Mouse (Mus musculus): Measurements from ENCODE around the gene Cct5.
"Not testable (repeated sequence)": the region's sequence is repeated elsewhere in the genome, so short reads cannot be mapped to it uniquely, and the experiment has no call there.

Gene Cct5

GRCm38 (mm10) chr15:31601279-31601645 is 342 bp downstream of the Cct5 start:
- no peak for DNase-seq (ENCODE audit: extremely low spot score, low spot score)

- DNase-seq (ENCODE audit: extremely low spot score, low spot score) = no peak
Measured at GRCm38 (mm10) chr15:31599834-31600233, 1.8 kb downstream of the Cct5 start.

- no peak for DNase-seq (ENCODE audit: extremely low spot score, low spot score)
Measured at GRCm38 (mm10) chr15:31595651-31596050, 6.0 kb downstream of the Cct5 start.

- DNase-seq (ENCODE audit: extremely low spot score, low spot score) = no peak
Measured at GRCm38 (mm10) chr15:31594260-31594659, 7.3 kb downstream of the Cct5 start.

DNA sequence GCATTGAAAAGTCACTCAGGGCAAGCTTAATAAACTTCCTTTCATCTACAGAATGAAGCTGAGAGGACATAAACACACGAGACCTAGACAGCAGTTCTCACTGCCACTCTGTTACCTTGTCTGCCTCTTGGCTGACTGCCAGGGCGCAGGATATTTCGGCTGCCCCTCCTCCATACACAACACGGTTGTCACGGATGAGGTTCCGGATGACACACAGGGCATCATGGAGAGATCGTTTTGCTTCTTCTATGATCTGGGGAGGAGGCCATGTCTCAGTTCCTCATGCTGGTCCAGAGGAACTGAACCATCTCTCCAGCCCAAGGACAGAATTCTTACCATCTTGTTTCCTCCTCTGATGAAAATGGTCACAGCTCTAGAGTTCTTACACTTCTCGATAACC is 9.1 kb downstream of the Cct5 start:
- no peak for DNase-seq (ENCODE audit: extremely low spot score, low spot score)

DNA sequence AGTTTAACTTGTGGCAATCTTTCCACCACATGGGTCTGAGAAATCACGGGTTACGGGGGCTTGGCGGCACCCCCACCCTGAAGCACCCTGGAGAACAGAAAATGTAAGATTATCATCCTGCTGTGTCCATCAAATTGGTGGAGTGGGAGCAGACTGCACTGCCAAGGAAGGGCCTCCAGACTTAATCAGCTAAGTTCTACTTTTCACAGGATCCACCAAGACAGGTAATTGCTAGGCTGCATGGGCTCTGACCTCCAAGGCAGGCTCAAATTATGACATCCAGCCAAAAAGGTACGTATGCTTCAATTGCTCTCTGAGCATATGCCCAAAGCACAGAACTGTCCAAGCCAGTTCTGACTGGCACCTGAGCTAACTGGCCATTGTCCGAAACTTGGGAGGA is 11.4 kb downstream of the Cct5 start:
- no peak for DNase-seq (ENCODE audit: extremely low spot score, low spot score)

DNA sequence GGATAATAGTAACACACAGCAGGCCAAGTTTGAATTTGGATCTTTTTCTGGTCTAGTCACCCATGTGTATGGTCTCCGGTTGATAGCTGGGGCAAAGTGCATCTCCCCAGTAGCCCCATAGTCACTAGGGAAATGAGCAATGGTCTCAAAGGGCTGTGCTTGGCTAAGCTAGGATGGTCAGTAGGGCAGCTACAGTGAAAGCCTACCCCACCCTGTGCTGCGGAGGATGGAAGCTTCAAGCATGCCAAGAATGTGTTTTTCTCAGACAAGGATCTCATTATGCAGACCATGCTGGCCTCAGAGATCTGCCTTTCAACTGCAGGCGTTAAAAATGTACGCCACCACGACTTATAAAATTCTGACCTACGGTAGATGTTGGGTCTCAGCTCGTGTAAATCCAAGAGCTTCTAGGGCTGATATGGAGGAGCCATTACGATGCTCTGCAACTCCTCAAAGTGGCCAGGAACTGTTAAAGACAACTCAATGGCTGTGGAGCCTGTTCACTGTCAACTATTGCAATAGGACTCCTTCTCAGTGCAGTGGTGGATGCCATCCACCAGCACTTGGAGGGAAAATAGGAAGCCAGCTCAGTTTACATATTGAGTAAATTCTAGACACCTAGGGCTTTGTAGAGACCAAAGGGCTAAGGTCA is 12.5 kb downstream of the Cct5 start:
- no peak for DNase-seq (ENCODE audit: extremely low spot score, low spot score)

DNA sequence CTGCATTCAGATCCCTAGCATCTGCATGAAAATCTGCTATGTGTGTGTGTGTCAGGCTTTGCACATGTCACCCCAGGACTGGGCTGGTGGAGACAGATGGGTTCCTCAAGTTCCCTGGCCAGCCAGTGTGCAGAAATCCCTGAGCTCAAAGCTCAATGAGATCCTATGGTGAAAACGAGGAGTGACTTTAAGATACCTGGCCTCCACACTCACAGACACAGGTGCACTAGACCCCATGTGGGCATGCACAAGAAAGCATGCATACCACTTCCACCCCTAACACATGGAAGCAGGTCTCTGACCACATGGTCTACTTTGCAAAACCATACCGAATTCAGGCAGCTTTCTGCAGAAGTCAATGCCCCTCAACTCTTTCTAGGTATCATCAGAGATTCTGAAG is 13.8 kb downstream of the Cct5 start:
- DNase-seq (ENCODE audit: extremely low spot score, low spot score) = no peak

- peak; percentile 91 for DNase-seq (ENCODE audit: extremely low spot score, low spot score)
Measured at GRCm38 (mm10) chr15:31586519-31586918, 15.1 kb downstream of the Cct5 start.

- no peak for DNase-seq (ENCODE audit: extremely low spot score, low spot score)
Measured at GRCm38 (mm10) chr15:31586088-31586487, 15.5 kb downstream of the Cct5 start.

GRCm38 (mm10) chr15:31585238-31585637 is 16.4 kb downstream of the Cct5 start:
- DNase-seq (ENCODE audit: extremely low spot score, low spot score) = no peak

DNA sequence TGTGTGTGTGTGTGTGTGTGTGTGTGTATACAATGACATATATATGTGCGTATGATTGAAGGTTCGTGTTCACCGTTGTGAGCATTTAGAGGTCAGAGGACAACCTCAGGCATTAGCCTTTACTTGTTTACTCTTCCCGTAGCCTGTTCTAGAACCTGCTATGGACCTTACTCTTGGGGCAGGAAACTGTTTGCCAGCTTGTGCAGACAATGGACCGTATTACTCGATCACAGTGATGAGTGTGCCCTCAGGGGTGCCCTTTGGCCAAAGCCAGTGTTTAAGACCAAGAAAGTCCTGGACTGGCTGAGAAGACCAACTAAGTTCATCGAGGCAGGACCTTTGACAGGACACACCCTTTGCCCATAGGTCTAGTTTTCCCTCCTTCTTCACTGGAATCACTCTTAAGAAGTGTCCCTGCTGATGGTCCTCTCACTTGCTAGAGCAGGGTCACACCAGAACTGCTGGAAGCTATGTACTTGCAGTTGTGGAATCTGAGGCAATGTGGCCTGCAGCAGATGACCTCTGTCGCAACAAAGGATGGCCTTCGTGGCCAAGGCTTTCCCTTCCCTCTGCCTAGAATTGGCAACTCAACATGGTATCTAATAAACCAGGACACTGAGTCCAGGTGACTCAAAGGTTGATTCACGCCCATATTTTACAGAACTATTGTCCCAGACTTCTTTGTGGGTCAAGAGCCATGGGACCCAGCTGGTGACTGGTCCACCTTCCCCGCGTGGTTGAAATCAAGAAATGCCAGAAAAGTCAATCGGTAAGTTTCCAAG is 18.1 kb downstream of the Cct5 start:
- no peak for DNase-seq (ENCODE audit: extremely low spot score, low spot score)

- DNase-seq (ENCODE audit: extremely low spot score, low spot score) = not testable (repeated sequence)
Measured at GRCm38 (mm10) chr15:31581086-31581485, 20.5 kb downstream of the Cct5 start.

DNA sequence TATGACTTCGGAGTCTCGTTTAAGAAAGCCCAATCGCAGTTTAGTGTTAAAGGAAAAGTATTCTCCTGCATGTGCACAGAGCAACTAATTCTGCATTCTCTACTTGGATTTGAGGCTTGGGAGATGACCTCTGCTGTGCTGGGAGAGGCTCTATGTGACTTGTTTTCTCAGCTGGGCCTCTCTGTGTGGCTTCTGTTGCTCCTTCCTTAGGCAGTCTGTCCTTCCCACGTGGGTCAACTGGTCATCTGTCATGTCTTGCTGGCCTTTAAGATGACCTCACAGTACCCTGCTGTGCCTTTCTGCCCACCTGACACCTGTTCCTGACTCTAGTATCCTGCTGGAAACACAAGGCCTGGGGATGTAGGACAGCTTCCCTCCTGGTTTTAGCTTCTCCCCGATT is 25.5 kb downstream of the Cct5 start:
- DNase-seq (ENCODE audit: extremely low spot score, low spot score) = peak; percentile 33

DNA sequence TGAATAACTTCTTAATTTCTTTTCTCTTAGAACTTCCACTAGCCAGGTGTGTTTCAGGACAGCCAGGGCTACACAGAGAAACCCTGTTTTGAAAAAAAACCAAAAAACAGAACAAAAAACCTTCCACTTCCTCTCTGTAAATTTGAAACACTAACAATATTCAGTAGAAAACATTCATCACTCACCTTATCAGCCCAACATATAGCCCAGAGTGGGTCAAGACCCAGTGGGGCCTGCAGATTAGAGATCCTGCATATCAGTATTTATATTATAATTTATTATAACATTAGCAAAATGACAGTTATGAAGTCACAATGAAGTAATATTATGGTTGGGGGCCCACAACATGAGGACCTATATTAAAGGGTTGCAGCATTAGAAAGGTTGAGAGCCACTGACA is 27.9 kb downstream of the Cct5 start:
- DNase-seq (ENCODE audit: extremely low spot score, low spot score) = no peak

GRCm38 (mm10) chr15:31573287-31573686 is 28.3 kb downstream of the Cct5 start:
- DNase-seq (ENCODE audit: extremely low spot score, low spot score) = no peak

DNA sequence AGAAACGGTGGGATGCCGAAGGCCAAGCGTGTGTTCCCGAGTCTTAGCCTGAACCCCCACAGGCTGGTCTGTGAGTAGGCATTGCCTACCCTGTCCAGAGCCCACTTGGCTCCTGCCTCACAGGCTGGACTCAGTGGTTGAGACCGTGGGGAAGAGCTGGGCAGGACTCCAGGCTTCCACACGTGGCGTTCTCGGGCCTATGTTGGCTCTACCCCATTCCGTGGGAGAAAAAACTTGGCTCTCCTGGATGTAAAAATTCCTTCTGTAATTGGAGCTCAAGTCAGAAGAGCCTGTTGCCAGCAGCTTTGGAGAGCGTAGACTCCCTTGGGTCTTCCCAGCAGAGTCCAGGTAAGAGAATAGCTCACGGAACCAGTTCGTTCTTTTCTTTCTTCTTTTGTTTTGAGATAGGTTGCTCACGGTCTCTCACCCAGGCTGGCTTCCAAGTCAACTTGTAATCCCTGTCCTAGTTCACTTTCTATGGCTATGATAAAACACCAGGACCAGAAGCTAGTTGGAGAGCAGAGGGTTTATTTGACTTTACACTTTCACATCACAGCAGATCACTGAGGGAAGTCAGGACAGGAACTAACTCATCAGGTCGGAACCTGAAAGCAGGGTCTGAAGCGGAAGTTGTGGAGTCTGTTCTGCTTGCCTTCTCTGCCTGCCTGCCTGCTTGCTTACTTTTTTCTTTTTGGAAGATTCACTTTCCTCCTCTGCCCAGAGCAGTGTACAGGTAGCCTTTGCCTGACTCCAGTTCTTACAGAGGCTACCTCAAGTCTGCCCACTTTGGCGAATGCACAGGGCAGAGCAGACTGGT is 29.5 kb downstream of the Cct5 start:
- DNase-seq (ENCODE audit: extremely low spot score, low spot score) = no peak

- DNase-seq (ENCODE audit: extremely low spot score, low spot score) = no peak
Measured at GRCm38 (mm10) chr15:31570959-31571358, 30.6 kb downstream of the Cct5 start.

DNA sequence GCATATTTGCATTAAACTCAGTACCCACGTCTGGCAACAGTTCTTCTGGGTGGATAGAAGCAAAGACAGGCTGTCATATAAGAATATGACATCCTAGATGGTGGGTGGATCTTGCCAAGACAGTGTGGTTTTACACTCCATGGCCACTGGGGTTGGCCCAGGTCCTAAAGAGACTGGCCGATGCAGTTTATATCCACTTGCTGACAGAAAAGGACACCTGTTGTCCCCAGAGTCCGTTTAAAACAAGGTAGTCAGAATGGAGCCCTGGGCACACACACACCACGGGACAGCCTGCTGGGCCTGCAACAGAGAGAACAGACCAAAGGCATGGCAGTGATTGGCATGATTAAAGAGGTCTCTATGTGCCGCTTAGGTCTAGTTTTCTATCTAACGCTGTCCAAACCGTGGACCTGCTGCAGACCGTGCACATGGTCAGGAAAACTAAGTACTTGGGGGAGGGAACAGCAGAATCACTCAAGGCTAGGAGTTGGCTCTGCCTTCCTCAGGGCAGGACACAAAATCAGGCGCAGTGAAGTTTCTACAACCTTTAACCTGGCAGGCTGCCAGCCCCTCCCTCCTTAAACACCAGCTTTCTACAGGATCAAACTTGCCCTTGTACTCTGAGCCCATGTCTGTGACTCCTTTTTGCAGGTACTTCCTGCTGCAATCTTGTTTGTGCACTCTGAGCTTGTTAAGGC is 32.1 kb downstream of the Cct5 start:
- no peak for DNase-seq (ENCODE audit: extremely low spot score, low spot score)

DNA sequence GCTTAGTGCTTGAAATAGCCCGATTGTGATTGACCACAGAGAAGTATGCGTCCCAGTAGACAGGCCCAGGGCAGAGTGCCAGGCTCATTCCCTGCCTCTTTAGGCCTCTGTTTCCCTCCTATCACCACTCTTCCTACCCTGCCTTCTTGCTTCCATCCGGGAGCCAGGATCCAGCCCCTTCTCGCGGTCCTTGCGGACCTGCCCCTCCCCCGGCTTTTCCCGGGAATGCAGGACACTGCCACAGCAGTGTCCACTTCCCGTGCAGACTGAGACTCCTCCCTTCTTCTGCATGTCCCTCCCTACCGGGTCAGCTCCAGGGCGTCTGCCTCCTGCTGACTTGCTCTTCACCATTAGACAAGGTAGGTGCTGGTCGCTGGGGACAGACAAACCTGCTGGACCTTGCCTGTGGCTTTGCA is 33.0 kb downstream of the Cct5 start:
- peak; percentile 36 for DNase-seq (ENCODE audit: extremely low spot score, low spot score)

DNA sequence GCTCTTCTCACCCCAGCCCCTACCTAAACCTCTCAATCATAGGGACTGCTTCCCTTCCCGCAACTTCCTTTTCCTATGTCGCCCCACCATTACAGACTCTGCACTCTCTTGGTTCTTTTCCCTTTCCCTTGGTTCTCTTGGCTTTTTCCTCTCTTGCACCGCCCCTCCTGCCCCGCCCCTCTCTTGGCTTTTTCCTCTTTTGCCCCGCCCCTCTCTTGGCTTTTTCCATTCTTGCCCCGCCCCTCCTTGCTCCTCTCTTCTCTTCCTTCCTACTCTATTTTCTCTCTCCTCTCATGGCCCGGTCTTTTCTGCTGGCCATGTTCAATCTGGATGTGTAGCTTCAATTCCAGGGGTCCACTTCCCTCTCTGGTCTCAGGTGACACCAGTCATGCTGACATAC is 34.2 kb downstream of the Cct5 start:
- DNase-seq (ENCODE audit: extremely low spot score, low spot score) = no peak

DNA sequence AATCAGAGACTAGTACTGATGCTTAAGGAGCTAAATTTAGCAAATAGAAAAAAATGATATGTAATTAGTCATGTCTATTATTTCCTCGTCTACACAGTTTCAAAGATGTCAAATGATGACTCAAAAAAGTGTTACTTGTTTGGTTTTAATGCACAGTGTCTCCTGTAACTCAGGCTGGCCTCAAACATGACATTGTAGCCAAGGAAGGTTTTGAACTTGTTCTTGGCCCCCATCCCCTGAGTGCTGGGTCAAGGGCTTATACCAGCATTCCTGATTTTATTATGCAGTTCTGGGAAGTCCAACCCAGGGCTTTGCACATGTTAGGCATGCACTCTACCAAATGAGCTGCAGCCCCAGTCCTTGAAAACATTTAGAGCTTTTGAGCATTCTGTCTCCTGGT is 35.8 kb downstream of the Cct5 start:
- DNase-seq (ENCODE audit: extremely low spot score, low spot score) = no peak

Data from neural tube, embryonic 10.5 days (tissue).